Mouse (Mus musculus) megakaryocyte, embryonic 14.5 days (primary cell): Measurements from ENCODE around the gene Cd24a.

Experiments used
- FLI1 ChIP-seq: IDR thresholded peaks from 2 replicates; pipeline ENCODE4 v1.6.1; 2012; ENCODE audit warnings: low read length, inconsistent platforms, mixed read lengths
- GATA1 ChIP-seq: IDR thresholded peaks from 3 replicates; pipeline ENCODE4 v1.6.1; 2012; ENCODE audit warnings: mixed read lengths, low read length, inconsistent platforms, borderline replicate concordance

- TF ChIP-seq FLI1, result no peak
- TF ChIP-seq GATA1, result no peak
Measured at GRCm38 (mm10) chr10:43541153-43541544, 36.9 kb upstream of the Cd24a start.
